Mouse (Mus musculus) CD8-positive naive resting alpha-beta T cell, adult 57 days (primary cell): ENCODE results near the gene Sbsn. TPM values are rescaled to one million over a fixed set of nuclear protein-coding genes. Genes with fewer than 3 reads are reported as not detected.

Experiments
- total RNA-seq: library from RNA; stranded (reverse); gene quantifications from one replicate; pipeline ENCODE4 v1.2.4, GENCODE M21; 2023

The Sbsn gene
- total RNA-seq = 6.2 TPM

DNA sequence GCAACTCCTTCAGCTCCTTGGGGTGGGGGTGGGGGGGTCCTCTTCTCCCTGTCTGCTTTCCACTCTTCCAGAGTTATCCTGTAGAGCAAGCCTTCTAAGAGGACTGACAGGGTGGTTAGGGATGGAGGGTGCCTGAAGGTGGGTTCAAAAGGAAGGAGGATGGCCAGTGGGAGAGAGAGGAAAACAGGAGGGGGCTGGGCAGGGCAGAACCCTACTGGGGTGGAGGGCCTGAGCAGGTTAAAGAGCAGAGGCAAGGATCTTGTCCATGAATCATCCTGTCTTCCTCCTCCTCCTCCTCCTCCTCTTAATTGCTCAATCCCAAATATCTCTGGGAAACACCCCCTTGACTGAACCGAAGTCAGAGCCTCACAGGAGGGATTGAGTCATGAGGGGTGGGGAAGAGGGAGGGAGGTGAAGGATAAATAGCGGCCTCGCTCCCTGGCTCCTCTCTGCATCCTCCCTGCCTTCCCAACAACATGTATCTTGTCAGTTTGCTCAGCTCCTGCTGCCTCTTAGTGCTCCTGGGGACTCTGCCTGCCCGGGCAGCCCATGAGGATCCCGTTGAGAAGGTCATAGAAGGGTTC, at the start of gene Sbsn:
Sbsn (plus strand) TSS at position 386 of the 584 bp plus-strand sequence.

DNA sequence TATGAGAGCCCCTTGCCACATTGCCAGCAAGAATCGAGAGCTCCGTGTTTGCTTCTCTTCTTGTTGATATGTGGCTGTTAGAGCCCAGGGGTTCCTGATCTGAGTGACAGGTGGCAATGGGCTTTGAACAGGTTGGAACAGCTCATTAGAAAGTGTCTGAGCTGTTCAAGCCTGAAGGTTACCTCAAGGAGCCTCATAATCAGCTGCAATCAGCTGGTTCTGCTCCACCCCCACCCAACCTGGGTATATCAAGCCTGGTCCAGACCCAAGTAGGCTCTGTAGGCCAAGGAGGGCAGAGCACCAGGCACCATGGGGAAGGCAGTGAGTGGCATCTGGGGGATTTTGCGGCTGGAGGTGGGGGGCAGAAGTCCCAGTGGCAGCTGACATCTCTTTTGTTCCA, 39.3 kb upstream of the Sbsn start, which contains the start of gene Atp4a:
Atp4a (plus strand) TSS at position 268 of the 400 bp plus-strand sequence.

DNA sequence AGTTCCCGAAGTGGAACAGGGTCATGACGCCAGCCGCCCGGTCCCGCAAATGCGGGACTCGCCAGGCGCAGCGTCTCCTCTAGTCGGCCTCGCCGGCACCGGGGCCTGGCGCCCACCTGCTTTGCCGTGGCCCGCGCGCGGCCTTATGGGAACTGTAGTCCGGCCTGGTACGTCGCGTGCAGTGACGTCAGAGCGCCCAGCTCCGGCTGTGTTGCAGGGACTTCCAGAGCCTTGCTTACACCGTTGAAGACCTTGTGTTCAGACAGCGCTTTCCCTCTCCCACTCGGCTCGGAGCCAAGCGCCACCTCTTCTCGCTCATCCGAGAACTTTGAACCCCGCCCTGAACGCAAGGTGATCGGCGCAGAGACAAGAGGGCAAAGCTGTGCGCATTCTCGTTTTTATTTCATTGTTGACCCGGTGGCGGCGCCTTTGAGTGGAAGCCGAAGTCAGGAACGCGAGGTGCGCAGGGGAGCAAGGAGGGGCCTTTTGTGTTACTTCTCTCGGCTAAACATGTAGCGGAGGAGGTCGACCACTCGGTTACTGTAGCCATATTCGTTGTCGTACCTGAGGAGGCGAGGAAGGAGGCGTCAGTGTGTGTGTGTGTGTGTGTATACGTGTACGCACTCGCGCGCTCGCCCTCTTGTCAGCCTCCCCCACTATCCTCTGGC, 21.7 kb upstream of the Sbsn start, which contains the start of gene Tmem147:
Tmem147 (minus strand) TSS at position 145 of the 668 bp plus-strand sequence.

DNA sequence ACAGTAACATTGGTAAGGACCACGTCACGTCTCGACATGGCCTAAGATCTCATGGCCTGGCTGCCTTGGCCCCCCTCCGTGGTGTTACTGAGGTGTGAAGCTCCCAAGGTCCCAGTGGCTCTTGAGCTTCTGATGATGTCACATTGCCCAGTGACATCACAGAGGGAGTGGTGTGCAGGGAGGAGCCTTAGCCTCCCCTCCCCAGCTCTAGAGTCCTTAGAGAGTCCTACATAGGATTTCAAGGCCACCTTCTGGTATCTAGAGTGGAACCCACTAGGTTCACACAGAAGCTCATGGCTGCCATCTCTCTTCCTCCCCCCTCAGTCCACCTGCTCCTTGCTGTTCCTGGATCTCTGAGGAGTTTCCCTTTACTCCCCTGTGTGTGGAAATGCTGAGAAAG, 7.7 kb upstream of the Sbsn start, which contains the start of gene Gapdhs:
Gapdhs (minus strand) TSS at position 65 of the 400 bp plus-strand sequence.

DNA sequence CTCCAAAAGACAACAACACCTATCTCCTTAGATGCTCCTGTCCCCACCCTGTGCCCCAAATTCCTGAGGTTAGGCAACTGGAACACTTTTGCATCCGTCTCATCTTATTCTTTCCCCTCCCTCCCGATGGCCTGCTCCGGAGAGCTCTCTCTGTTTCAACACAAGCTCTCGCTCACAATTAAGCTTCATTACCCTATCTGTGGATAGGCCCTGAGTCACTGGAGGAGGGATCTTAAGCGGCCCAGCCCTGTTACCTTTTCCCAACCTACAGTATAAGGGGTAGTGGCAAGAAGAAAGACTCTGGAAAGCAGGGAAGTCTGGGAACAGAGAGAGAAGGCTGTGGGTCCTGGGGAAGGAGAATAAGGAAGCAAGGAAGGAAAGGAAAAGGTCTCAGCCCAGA, 12.2 kb downstream of the Sbsn start, which contains the start of gene Dmkn:
Dmkn (plus strand) TSS at position 301 of the 400 bp plus-strand sequence.

DNA sequence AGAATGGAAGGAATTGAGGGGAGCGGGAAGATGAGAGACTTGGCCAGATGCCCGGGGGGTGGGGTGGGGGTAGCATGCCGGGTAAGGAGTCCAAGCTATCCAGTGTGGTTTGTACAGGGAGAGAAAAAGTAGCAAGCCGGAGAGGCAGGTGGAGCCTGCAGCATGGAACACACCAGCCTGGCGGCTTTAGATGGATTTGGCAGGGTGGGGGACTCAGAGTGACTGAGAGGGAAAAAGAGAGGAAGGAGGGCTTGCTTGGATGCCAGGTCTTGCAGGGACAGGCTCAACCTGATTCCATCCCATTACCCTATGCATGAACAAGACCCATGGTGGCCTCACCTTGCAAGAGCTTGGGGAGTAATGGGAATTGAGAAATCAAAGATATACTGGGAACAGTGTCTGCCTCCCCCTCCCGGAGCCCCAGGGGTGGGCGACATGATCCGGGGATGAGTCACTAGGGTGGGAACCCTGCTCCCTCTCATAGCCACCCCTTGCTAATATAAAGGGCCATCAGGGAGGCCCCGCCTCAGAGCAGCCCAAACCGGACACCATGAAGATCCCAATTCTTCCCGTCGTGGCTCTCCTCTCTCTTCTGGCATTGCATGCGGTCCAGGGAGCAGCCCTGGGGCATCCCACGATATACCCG, 36.2 kb downstream of the Sbsn start, which contains the start of gene Krtdap:
Krtdap (plus strand) TSS at position 520 of the 646 bp plus-strand sequence.

Other genes starting within 250 kb of the Sbsn start
- gene Arhgap33, start 216.4 kb upstream of the Sbsn start, total RNA-seq = 7.0 TPM
- 4.1 TPM for gene Hspb6, start 199.3 kb upstream of the Sbsn start, total RNA-seq
- gene Proser3, start 199.2 kb upstream of the Sbsn start, total RNA-seq = 11.5 TPM
- gene Lin37, start 191.6 kb upstream of the Sbsn start, total RNA-seq = 39.9 TPM
- gene U2af1l4, start 188.2 kb upstream of the Sbsn start, total RNA-seq = 77.5 TPM
- 30.1 TPM for gene Gm49396, start 188.1 kb upstream of the Sbsn start, total RNA-seq
- 104 TPM for gene Psenen, start 187.8 kb upstream of the Sbsn start, total RNA-seq
- gene Igflr1, start 186.0 kb upstream of the Sbsn start, total RNA-seq = 48.2 TPM
- gene Kmt2b, start 162.7 kb upstream of the Sbsn start, total RNA-seq = 106 TPM
- not detected for gene Zbtb32, start 152.6 kb upstream of the Sbsn start, total RNA-seq
- gene Upk1a, start 138.6 kb upstream of the Sbsn start, total RNA-seq = 0.49 TPM
- gene Cox6b1, start 125.3 kb upstream of the Sbsn start, total RNA-seq = 185 TPM
- not detected for gene Etv2, start 115.6 kb upstream of the Sbsn start, total RNA-seq
- gene Rbm42, start 101.2 kb upstream of the Sbsn start, total RNA-seq = 91.5 TPM
- 37.6 TPM for gene Haus5, start 86.5 kb upstream of the Sbsn start, total RNA-seq
- gene Pmis2, start 79.9 kb upstream of the Sbsn start, total RNA-seq = not detected
- gene 2200002J24Rik, start 52.5 kb upstream of the Sbsn start, total RNA-seq = not detected
- gene Atp4a, start 39.3 kb upstream of the Sbsn start, total RNA-seq = not detected
- 47.1 TPM for gene Tmem147, start 21.9 kb upstream of the Sbsn start, total RNA-seq
- not detected for gene Gapdhs, start 7.8 kb upstream of the Sbsn start, total RNA-seq
- gene Dmkn, start 12.3 kb downstream of the Sbsn start, total RNA-seq = not detected
- not detected for gene Krtdap, start 36.4 kb downstream of the Sbsn start, total RNA-seq
- gene Ffar2, start 72.3 kb downstream of the Sbsn start, total RNA-seq = 1.3 TPM
- gene Ffar3, start 104.7 kb downstream of the Sbsn start, total RNA-seq = not detected
- gene Ffar1, start 110.1 kb downstream of the Sbsn start, total RNA-seq = 1.3 TPM
- gene Cd22, start 128.9 kb downstream of the Sbsn start, total RNA-seq = 60.4 TPM
- not detected for gene Mag, start 163.4 kb downstream of the Sbsn start, total RNA-seq
- gene Hamp2, start 173.2 kb downstream of the Sbsn start, total RNA-seq = not detected
- not detected for gene Hamp, start 192.6 kb downstream of the Sbsn start, total RNA-seq
- 165 TPM for gene Usf2, start 205.3 kb downstream of the Sbsn start, total RNA-seq
- gene Lsr, start 222.0 kb downstream of the Sbsn start, total RNA-seq = 5.6 TPM
- not detected for gene Fam187b, start 222.3 kb downstream of the Sbsn start, total RNA-seq